Mouse (Mus musculus) lung, postnatal 0 days (tissue): ENCODE data around the gene Olfr574. TPM values are rescaled to one million over a fixed set of nuclear protein-coding genes. Genes with fewer than 3 reads are reported as not detected.

Experiments
- ATAC-seq: fragments of 200-750 bp; cut with Nextera tagmentation; 2 replicates; pipeline ENCODE4 v1.8.0; 2017; ENCODE audit warnings: moderate library complexity
- DNase-seq: peaks from one replicate; pipeline ENCODE4 v3.0.0-alpha.2; 2016; ENCODE audit warnings: low spot score
- H3K27ac ChIP-seq: fragments of 300-500 bp; sonication (generic); 2 replicates; pipeline ENCODE4 v1.5.1; 2014; ENCODE audit warnings: antibody characterized with exemption, mild to moderate bottlenecking, low read length, mixed read lengths
- H3K27me3 ChIP-seq: fragments of 300-500 bp; sonication (generic); replicated peaks from 2 replicates; pipeline ENCODE4 v1.6.1; 2014; ENCODE audit warnings: low read length, mixed read lengths; ENCODE audit not compliant: insufficient read depth
- H3K36me3 ChIP-seq: fragments of 300-500 bp; sonication (generic); 2 replicates; pipeline ENCODE4 v1.6.1; 2014; ENCODE audit warnings: low read length, mixed read lengths; ENCODE audit not compliant: insufficient read depth
- H3K4me1 ChIP-seq: fragments of 300-500 bp; sonication (generic); 2 replicates; pipeline ENCODE4 v1.6.1; 2014; ENCODE audit warnings: antibody characterized with exemption, low read depth, low read length, mixed read lengths; ENCODE audit not compliant: insufficient read depth
- H3K4me2 ChIP-seq: fragments of 300-500 bp; sonication (generic); replicated peaks from 2 replicates; pipeline ENCODE4 v1.6.1; 2014; ENCODE audit warnings: low read depth, mild to moderate bottlenecking, low read length, moderate library complexity, mixed read lengths
- H3K4me3 ChIP-seq: fragments of 300-500 bp; sonication (generic); 2 replicates; pipeline ENCODE4 v1.5.1; 2014; ENCODE audit warnings: low read depth, low read length
- H3K9ac ChIP-seq: fragments of 300-500 bp; sonication (generic); replicated peaks from 2 replicates; pipeline ENCODE4 v1.6.1; 2014; ENCODE audit warnings: low read depth, mild to moderate bottlenecking
- H3K9me3 ChIP-seq: fragments of 300-500 bp; sonication (generic); 2 replicates; pipeline ENCODE4 v1.6.1; 2016; ENCODE audit warnings: low read length, mixed read lengths
- CTCF ChIP-seq: IDR thresholded peaks from 2 replicates; pipeline ENCODE4 v1.5.1; 2016; ENCODE audit warnings: antibody characterized with exemption, mild to moderate bottlenecking
- EP300 ChIP-seq: IDR thresholded peaks from 2 replicates; pipeline ENCODE4 v1.6.1; 2016; ENCODE audit warnings: antibody characterized with exemption, mild to moderate bottlenecking, control low read depth
- WGBS: fragments of 180-500 bp; shearing (Covaris S2); extraction: QIAGEN DNeasy Blood & Tissue Kit; methylation state at CpG from one replicate; pipeline ENCODE4 v1.1.7; 2014; 5-methylcytosine and 5-hydroxymethylcytosine counted together
- polyA plus RNA-seq: library from polyadenylated mRNA; unstranded; fragments of >200 nt; fragmentation: Nextera tagmentation; extraction: Ambion mirVana; gene quantifications from 2 replicates; pipeline ENCODE4 v1.2.1, GENCODE M21; 2015

Olfr574 gene
- polyA plus RNA-seq = not detected in 2 replicates

- H3K36me3 ChIP-seq = no peaks in the 10 kb centered on the region
- no peak within 1 kb of the TSS for H3K9ac ChIP-seq
- H3K9me3 ChIP-seq = no peaks in the 10 kb centered on the region
- H3K4me3 ChIP-seq = no peak within 1 kb of the TSS
- no peaks in the 10 kb centered on the region for H3K27me3 ChIP-seq
- 90% methylated on average over 1 of the region's 1 CpGs for WGBS
- no peak within 1 kb of the TSS for H3K27ac ChIP-seq
- TF ChIP-seq EP300 = no peak
- TF ChIP-seq CTCF = no peak
- no peak within 1 kb of the TSS for H3K4me2 ChIP-seq
- no peak for DNase-seq
- H3K4me1 ChIP-seq = no peaks in the 10 kb centered on the region
- no peak for ATAC-seq
These were observed at the start of gene Olfr574 for GRCm38 (mm10) chr7:102948167-102948566. Gene Olfr574 (plus strand): TSS chr7:102948467.

GRCm38 (mm10) chr7:102915261-102915660 is 33.0 kb upstream of the Olfr574 start:
- Histone ChIP-seq H3K9me3 (no peaks in the 10 kb centered on the region), H3K4me3 (no peak overlapping the region), H3K36me3 (no peaks in the 10 kb centered on the region), H3K4me1 (no peaks in the 10 kb centered on the region), H3K4me2 (no peak overlapping the region), H3K9ac (no peak overlapping the region), H3K27ac (no peak overlapping the region), H3K27me3 (no peaks in the 10 kb centered on the region)
- WGBS = 15% methylated on average over 1 of the region's 1 CpGs
- ATAC-seq = no peak
- TF ChIP-seq EP300 (no peak), CTCF (no peak)
- no peak for DNase-seq

DNA sequence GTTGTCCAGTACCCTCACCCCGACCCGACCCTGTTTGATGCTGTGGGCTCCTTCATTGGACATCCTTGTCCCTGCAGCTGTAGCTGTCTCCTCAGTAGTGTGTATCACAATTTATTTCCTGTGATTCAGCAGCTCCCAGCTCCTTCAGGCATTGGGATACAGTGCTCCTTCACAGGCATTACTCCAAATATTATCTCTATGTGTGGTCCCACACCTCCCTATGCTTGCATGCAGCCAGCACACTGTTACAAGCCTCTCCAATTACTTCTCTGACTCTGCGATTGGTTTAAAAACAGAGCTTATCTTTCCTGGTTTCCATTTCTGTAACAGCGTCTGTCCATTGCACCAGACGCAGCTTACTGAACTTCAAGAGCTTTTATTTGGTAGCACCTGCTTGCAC is 31.9 kb upstream of the Olfr574 start:
- H3K4me1 ChIP-seq = no peaks in the 10 kb centered on the region
- TF ChIP-seq EP300 (no peak), CTCF (no peak)
- 44% methylated on average over 5 of the region's 5 CpGs for WGBS
- no peak overlapping the region for H3K27ac ChIP-seq
- no peaks in the 10 kb centered on the region for H3K36me3 ChIP-seq
- H3K27me3 ChIP-seq = no peaks in the 10 kb centered on the region
- no peak overlapping the region for H3K4me3 ChIP-seq
- H3K9ac ChIP-seq = no peak overlapping the region
- H3K4me2 ChIP-seq = no peak overlapping the region
- no peaks in the 10 kb centered on the region for H3K9me3 ChIP-seq
- no peak for DNase-seq
- ATAC-seq = no peak

DNA sequence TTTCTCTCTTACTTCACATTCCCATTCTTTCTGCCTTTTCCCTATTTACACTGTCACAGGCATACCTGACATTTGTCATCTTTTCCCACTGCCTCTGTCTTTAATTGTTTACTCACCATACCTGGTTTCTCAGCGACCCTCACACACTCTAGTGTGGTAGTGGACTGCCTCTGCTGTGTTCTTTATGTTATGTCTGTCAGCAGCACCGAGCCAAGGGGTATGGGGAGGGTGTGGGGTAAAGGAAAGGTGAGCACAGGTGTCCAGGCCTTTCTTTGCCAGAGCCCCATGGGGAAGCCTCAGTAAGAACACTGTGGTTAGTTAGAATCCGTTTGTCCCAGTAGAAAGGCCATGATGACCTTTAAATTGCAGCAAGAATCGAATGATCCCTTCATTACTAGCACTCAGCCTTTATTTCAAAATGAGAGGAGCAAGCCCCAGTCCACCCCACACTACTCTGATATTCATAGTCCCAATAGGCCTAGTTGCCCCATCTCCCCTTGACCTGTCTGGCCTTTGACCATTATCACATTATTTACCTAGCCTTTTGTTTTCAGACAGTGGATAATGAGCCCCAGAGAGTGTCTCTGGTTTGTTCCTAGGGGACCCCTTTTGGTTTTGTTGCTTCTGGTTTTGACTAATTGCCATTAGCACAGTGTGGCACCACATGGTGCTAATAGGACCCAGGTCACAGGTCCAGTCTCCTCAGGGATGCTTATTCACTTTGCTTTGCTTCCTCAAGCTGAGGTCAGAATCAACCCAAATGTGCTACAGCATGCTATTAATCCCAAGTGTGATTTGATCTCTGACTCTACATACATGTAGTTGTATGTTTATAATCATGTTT is 31.0 kb upstream of the Olfr574 start, which contains the start of gene Olfr571:
Gene Olfr571, minus strand, starts transcription at position 505 of the 844 bp plus-strand sequence.
- 46% methylated on average over 4 of the region's 4 CpGs for whole genome bisulfite sequencing
- TF ChIP-seq EP300 (no peak), CTCF (no peak)
- Histone ChIP-seq H3K9ac (no peak within 1 kb of the TSS), H3K4me2 (no peak within 1 kb of the TSS), H3K9me3 (no peaks in the 10 kb centered on the region), H3K27me3 (no peaks in the 10 kb centered on the region), H3K36me3 (no peaks in the 10 kb centered on the region), H3K27ac (no peak within 1 kb of the TSS), H3K4me3 (no peak within 1 kb of the TSS), H3K4me1 (no peaks in the 10 kb centered on the region)
- no peak for ATAC-seq
- no peak for DNase-seq

- DNase-seq = peak; percentile 60
- Histone ChIP-seq H3K4me1 (no peaks in the 10 kb centered on the region), H3K27me3 (no peaks in the 10 kb centered on the region), H3K4me2 (no peak overlapping the region), H3K36me3 (no peaks in the 10 kb centered on the region), H3K9ac (no peak overlapping the region), H3K4me3 (no peak overlapping the region), H3K27ac (no peak overlapping the region), H3K9me3 (no peaks in the 10 kb centered on the region)
- TF ChIP-seq EP300 = no peak
- TF ChIP-seq CTCF = peak; percentile 74
- 6% methylated on average over 1 of the region's 1 CpGs for WGBS
- no peak for ATAC-seq
These were observed 28.6 kb upstream of the Olfr574 start for GRCm38 (mm10) chr7:102919632-102920031.

DNA sequence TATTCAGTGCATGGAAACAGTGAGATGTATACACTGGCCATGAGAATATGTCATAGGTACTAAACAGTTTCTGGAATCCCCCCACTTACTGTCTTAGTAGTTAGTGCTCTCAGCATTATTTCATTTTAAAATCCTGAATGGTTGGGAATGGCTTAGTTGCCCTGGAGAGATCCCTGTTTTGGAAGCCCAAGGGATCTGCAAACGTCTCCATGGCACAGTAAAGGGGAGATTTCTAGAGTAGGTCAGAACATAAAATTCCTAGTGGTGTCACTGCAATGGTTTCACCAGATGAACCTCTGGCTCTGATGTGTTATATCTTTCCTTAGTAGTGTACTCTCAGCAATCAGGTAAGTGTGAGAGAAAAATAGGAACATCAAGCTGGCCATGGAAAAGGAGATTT is 24.2 kb upstream of the Olfr574 start, which contains the start of gene Olfr572:
Gene Olfr572, plus strand, starts transcription at position 301 of the 400 bp plus-strand sequence.
- Histone ChIP-seq H3K4me3 (no peak within 1 kb of the TSS), H3K36me3 (no peaks in the 10 kb centered on the region), H3K9ac (no peak within 1 kb of the TSS), H3K27ac (no peak within 1 kb of the TSS), H3K4me2 (no peak within 1 kb of the TSS), H3K27me3 (no peaks in the 10 kb centered on the region), H3K4me1 (no peaks in the 10 kb centered on the region), H3K9me3 (no peaks in the 10 kb centered on the region)
- TF ChIP-seq CTCF = no peak
- DNase-seq (no peak), ATAC-seq (no peak)
- 59% methylated on average over 1 of the region's 1 CpGs for WGBS
